Mouse (Mus musculus) brain, embryonic 14.5 days (tissue): ENCODE measurements around the gene Camta1.

ENCODE experiments used
- CTCF ChIP-seq: fragments of 200-500 bp; IDR thresholded peaks from 2 replicates; pipeline ENCODE4 v1.5.1; 2012; ENCODE audit warnings: inconsistent platforms, mild to moderate bottlenecking, moderate library complexity, borderline replicate concordance; ENCODE audit not compliant: insufficient read depth, insufficient read length; ENCODE audit errors: extremely low read depth
- POLR2A ChIP-seq: fragments of 200-500 bp; IDR thresholded peaks from 2 replicates; pipeline ENCODE4 v1.6.1; 2012; ENCODE audit warnings: mild to moderate bottlenecking, inconsistent platforms, borderline replicate concordance; ENCODE audit not compliant: poor library complexity, insufficient read depth, insufficient read length, severe bottlenecking; ENCODE audit errors: extremely low read depth

DNA sequence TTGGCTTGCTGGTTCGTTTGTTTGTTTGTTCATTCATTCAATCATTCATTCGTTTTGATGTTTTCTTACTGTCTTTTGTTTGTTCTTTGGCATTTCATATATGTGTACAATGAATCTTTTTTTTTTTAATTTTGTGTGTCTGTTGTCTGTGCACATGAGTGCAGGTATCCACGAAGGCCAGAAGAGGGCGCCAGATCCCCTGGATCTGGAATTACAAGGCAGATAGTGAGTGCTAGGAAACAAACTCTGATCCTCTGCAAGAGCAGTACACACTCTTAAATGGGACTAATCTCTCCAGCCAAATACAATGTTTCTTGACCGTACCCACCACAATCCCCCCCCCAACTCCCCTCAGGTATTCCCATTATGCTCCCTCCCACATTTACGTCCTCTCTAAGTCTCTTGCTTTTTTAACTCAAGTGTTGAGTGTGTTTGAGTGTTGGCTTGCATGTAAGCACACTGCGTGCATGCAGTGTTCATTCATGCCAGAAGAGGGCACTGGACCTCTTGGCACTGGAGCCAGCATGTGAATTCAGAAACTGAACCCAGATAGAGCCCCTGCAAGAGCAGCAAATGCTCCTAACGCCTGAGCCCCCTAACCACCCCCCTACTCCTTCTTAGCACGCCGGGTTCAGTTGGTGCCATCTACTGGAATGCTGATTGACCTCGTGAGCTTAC lies 38.2 kb upstream of the Camta1 start:
- TF ChIP-seq CTCF (peak; percentile 32; the same call in 1 of the 2 replicates), POLR2A (no peak)
